Mouse (Mus musculus): ENCODE measurements at regions not wholly inside any gene's neighbourhood (a gene's known extent, or its start where the extent isn't known, plus 50 kb on each side); places are given as distances from the start of the nearest gene placed in this dataset.

- DNase-seq, result no peak
Observed at GRCm38 (mm10) chr4:124542696-124543095, 67.9 kb downstream of the 3100002H09Rik start.

- DNase-seq, result no peak
Observed at GRCm38 (mm10) chr4:124538471-124538870, 72.1 kb downstream of the 3100002H09Rik start.

- DNase-seq, result no peak
Observed at GRCm38 (mm10) chr4:124537681-124538080, 72.9 kb downstream of the 3100002H09Rik start.

- no peak for DNase-seq
Observed at GRCm38 (mm10) chr4:124533614-124534013, 77.0 kb downstream of the 3100002H09Rik start.

- no peak for DNase-seq
Observed at GRCm38 (mm10) chr4:124530596-124530995, 80.0 kb downstream of the 3100002H09Rik start.

GRCm38 (mm10) chr4:124526822-124527221, 83.8 kb downstream of the 3100002H09Rik start:
- no peak for DNase-seq

GRCm38 (mm10) chr4:124526362-124526761, 84.2 kb downstream of the 3100002H09Rik start:
- DNase-seq, result no peak

- no peak for DNase-seq
Observed at GRCm38 (mm10) chr4:124520309-124520708, 90.3 kb downstream of the 3100002H09Rik start.

GRCm38 (mm10) chr4:124511761-124512160, 98.8 kb downstream of the 3100002H09Rik start:
- DNase-seq, result no peak

- no peak for DNase-seq
Observed at GRCm38 (mm10) chr4:124510816-124511215, 99.8 kb downstream of the 3100002H09Rik start.

- DNase-seq, result no peak
Observed at GRCm38 (mm10) chr4:124509695-124510094, 100.9 kb downstream of the 3100002H09Rik start.

GRCm38 (mm10) chr4:124506083-124506647, 104.4 kb downstream of the 3100002H09Rik start:
- DNase-seq, result no peak

GRCm38 (mm10) chr4:124501785-124502184, 108.8 kb downstream of the 3100002H09Rik start:
- no peak for DNase-seq

GRCm38 (mm10) chr4:124498043-124498442, 112.6 kb downstream of the 3100002H09Rik start:
- DNase-seq, result no peak

- DNase-seq, result no peak
Observed at GRCm38 (mm10) chr4:124485941-124486581, 124.5 kb downstream of the 3100002H09Rik start.

GRCm38 (mm10) chr4:124484613-124485586, 125.7 kb downstream of the 3100002H09Rik start:
- no peak for DNase-seq

GRCm38 (mm10) chr4:124477870-124478301, 132.7 kb downstream of the 3100002H09Rik start:
- no peak for DNase-seq

- no peak for DNase-seq
Observed at GRCm38 (mm10) chr4:124477359-124477868, 133.2 kb downstream of the 3100002H09Rik start.

- no peak for DNase-seq
Observed at GRCm38 (mm10) chr4:124465229-124465820, 145.3 kb downstream of the 3100002H09Rik start.

GRCm38 (mm10) chr4:124455511-124456338, 154.9 kb downstream of the 3100002H09Rik start:
- no peak for DNase-seq

GRCm38 (mm10) chr4:124451131-124451530, 159.5 kb downstream of the 3100002H09Rik start:
- DNase-seq, result no peak

- no peak for DNase-seq
Observed at GRCm38 (mm10) chr4:124446615-124447014, 164.0 kb downstream of the 3100002H09Rik start.
